Mouse (Mus musculus): ENCODE measurements around the gene Nos1ap. TPM values are rescaled to one million over a fixed set of nuclear protein-coding genes. Genes with fewer than 3 reads are reported as not detected.
A peak's percentile ranks its signal among the peaks of the same experiment; 100 is the strongest.

The Nos1ap gene
- total RNA-seq, 2 experiments from 2014 or later: 5.8 to 12.4 TPM

DNA sequence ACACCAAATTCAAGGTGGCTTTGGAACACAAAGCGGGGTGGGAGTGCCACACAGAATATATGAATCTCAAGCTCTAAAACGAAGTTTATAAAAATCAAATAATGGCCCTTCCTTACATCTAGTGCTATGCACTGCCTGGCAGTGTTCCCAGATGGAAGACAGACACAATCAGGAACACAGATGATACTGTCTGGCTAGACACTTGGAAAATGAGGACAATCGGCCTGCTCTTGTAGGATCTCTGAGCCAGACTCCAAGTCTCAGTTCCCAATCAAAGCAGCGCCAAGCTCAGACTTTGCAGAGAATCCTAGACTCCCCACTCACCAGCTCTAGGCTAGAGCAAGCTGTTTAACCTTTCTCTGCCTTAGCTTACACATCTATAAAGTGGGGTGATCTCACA, 85.3 kb downstream of the Nos1ap start:
- ATAC-seq (replicated peaks; ENCODE audit: poor library complexity): no peak

DNA sequence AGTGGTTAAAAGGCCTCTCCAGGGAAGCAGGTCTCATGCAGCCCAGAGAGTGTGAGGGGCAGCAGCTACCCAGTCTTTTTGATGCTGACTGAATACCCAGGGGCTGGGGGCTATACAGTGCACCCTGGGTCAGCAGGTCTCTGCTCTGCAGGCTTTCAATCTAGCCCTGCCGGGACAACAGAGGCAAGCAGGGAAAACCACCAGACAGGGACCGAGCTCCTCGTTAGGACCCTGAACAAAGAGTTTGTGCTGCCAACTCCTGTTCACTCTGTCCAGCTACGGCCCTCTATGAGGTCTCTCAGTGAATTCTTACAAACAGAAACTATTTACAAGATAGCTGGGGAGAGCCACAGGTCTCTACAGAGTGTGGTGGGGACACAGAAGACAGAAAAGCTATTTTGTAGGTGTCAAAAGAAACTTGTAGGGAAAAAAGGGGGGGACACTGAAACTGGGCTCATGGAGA, 86.4 kb downstream of the Nos1ap start:
- no peak for ATAC-seq (replicated peaks; ENCODE audit: poor library complexity)

DNA sequence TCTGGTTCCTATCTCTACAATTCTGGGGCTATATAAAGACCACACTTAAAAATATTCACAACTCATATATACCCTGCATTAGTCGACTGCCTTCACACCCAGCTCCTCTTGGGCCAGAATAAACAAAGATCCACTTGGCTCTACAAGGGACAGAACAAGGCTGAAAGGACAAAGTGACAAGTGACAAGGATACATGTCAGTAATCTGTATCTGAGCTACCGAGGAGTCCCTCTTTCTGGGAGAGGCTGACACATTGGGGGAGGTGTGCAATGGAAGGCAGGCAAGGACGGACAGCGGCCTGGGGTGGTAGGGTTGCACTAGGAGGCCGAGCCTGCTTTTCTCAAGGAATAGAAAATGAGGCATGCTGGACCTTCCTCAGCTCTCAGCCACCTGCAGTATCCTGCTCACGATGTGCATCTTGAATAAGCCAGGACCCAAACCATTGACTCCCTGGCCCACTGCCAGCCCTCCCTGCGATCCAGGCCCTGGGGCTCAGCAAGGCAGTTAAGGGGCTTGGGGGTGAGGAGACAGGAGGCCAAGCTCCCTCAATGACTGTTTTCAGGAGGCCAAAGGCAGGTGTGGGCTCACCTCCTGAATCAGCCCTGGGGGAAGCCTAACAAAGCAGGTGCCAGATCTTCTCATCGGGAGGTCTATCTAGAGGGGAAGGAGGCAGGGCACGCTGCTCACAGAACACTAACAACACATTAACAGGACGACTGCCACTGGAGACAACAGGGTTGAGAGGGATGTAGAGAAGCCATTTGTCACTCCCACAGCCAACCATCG, 87.0 kb downstream of the Nos1ap start:
- ATAC-seq (replicated peaks; ENCODE audit: poor library complexity): no peak

DNA sequence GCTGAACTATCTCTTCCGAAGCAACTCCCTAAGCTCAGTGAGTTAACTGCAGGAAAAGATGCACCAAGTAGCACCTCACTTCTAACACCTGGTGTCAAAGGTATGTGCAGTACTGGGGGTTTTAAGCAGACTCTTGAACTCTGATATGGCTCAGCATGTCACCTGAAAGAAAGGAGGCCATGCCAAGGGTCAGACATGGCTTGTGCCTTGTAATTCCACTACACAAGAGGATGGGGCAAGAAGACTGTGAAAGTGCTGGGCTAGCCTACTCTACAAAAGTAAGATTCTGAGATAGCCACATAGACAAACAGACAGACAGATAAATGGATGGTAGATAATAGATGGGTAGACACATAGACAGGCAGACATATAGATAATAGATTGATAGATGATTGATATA, 87.7 kb downstream of the Nos1ap start:
- ATAC-seq (replicated peaks; ENCODE audit: poor library complexity): no peak

DNA sequence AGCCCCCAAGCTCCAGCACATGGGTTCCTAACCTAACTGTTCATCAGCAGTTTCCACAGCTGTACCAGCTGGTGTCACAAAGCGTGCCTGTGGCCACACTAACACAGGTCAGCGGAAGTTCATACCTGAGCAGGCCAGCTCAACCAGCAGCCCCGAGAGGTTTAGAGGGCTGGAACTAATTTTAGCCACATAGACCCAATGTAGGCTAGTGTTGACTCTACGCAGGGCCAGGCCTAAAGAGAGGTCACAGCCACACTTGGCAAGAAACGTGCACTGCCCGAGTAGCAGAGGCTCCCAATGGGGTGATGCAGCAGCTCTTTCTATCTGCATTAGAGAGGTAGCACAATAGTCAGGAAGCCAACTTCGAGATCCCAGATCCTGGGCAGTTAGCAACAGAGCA, 88.1 kb downstream of the Nos1ap start:
- ATAC-seq (replicated peaks; ENCODE audit: poor library complexity): no peak

DNA sequence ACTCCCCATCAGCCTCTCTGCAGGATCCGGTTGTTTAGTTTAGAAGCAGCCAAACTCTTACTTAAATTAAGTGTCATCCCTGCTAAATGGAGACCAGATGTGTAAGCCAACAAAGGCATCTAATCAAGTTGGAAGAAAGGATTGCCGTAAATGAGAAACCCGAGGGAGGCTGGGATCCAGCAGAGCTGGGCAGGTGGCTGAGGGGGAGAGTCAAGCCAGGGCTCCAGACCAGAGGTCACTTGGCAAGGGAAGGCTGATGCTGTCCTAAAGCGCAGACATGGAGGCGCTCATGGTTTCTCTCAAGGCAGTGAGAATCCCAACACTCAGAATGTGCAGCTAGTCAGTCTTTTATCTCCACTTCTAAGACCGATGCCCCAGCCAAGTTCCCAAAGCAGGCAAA, 89.8 kb downstream of the Nos1ap start:
- ATAC-seq (replicated peaks; ENCODE audit: poor library complexity): no peak

DNA sequence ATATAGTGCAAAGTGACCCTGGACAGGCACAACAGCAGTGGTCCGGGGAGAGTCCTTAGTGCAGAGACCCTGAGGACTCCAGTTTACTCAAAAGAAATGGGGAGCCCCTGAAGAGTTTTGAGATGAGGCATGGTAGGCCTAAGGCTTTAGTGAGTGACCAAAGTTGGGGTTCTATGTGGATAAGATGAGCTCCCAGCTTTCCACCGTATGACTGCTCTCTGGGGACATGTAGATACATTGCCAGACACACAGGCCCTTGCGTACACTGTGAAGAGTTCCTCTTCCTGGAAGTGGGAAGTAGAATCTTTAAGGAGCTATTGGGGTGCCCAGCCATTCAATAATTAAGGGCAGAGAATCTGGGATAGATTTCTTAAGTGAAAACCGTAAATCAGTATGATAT, 90.2 kb downstream of the Nos1ap start:
- no peak for ATAC-seq (replicated peaks; ENCODE audit: poor library complexity)

DNA sequence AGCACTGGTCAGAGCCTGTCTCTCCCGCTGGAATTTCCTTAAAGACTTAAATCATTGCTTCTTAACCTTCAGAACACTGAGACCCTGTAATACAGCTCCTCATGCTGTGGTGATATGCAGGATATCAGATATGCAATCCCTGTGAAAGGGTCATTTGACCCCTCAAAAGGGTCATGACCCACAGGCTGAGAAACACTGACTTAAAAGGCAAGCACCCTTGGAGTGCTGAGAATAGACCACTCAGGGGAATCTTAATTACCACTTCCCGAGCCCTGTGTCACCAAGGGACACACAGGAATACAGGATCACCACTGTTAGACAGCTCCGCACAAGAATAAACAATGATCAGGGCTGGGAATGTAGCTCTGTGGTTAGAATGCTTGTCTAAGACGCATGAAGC, 91.0 kb downstream of the Nos1ap start:
- no peak for ATAC-seq (replicated peaks; ENCODE audit: poor library complexity)

DNA sequence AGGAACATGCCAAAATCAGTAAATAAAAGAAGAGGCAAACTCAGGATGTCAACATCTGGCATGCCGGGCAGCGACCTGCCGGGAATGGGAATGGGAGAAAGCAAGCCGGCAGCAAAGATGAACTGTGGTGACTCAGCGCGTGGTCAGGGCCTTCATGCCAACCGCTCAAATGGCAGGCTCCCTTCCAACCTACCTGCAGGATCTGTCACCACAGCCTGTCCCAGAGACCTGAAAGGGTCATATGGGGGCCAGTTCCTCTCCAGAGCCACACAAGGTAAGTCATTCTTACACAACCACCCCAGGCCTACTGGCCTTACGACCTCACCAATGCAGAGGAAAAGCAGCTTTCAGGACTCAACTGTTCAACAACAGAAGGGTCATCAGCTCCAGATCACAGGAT, 93.4 kb downstream of the Nos1ap start:
- no peak for ATAC-seq (replicated peaks; ENCODE audit: poor library complexity)

DNA sequence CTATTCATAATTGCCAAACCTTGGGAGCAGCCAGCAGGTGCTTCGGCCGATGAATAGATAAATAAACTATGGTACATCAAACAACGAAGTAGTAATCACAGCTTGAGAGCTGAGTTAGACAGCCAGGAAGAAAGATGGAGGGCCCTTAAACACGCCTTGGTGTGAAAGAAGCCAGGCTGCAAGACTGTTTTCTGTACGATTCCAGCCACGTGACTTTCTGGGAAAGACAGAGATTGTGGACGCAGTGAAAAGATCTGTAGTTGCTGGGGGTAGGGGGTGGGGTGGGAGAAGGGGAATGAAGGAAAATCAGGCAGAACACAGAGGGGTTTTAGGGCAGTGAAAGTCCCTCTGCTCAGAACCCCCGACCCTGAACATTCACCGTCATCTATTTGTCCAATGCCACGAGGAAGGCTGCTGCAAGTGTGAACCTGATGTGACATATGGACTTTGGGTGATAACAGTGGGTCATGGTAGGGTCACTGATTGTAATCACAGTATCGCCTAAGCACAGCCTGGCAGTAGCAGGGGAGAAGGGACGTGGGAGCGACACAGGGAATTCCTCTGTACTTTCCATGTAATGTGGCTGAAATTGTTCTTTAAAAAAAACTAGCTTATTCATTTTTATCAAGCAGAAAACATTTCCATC, 94.0 kb downstream of the Nos1ap start:
- ATAC-seq (replicated peaks; ENCODE audit: poor library complexity): no peak

DNA sequence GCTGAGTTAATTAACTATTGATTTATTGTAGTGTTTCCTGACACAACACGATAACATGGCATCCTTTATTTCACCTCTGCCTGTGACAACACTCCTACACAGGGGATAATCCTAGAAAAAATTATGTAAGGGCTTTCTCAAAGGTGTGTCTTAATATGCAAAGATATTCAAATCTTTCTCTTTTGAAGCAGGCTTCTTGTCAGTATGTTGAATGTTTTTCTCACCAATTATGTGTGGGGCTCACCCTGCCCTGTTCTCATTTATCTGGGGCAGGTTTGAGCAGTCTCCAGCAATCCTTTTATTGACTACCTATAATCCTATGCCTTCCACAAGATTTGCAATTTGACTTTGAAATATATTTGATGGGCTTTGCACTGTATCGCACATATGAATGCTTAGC, 97.1 kb downstream of the Nos1ap start:
- ATAC-seq (replicated peaks; ENCODE audit: poor library complexity): no peak

DNA sequence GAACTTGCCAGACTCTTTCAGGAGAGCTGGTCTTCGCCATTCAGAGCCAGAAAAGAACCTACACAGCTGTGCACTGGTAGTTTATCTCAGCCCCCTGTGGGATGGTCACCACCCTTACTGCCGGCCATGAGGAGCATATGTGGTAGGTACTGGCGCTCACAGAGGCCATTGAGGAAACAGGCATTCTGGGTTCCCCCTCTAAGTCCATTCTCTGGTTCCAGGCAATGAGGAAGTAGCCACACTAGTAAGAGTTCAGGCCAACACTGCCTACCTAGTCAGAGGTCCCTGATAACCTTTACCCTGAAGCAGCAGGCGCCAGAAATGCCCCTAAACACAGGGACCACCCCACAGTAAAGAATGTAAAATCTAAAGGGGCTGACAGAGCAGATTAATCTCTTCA, 97.6 kb downstream of the Nos1ap start:
- peak; percentile 63; the same call in 1 of the 2 replicates for ATAC-seq (replicated peaks; ENCODE audit: poor library complexity)

DNA sequence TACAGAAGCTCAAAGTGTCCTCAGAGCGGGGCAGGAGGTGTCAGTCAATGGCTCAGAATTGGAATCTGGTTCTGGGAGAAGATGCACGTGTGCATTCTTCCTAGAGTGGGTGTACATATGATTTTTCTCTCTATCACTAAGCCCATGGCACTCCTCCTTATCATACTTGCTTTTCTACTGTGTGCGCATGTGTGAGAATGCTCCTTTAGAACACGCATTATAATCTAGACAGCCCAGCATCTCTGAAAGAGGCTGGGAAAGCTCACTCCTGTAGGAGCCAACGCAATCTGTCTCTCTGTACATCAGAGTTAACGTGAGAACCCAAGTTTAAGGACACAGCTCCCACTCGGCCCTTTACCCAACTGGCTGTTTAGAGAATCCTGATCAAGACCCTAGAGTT, 99.7 kb downstream of the Nos1ap start:
- no peak for ATAC-seq (replicated peaks; ENCODE audit: poor library complexity)

DNA sequence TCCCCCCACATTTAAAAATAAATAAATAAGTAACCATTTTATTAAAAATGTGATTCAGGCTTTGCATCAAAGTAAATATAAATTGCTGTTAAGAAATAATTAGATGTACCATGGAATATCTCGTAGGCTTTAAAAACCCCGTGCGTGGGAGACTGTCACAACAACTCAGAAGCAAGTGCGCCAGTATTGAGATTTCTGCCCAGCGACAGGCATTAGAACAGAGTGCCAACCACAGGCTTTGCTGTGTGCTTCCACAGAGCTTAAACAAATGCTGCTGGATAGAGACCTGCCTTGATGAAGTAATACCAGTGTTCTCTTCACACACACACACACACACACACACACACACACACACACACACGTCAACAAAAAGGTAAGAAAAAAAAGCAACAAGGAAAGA, 100.2 kb downstream of the Nos1ap start:
- no peak for ATAC-seq (replicated peaks; ENCODE audit: poor library complexity)

DNA sequence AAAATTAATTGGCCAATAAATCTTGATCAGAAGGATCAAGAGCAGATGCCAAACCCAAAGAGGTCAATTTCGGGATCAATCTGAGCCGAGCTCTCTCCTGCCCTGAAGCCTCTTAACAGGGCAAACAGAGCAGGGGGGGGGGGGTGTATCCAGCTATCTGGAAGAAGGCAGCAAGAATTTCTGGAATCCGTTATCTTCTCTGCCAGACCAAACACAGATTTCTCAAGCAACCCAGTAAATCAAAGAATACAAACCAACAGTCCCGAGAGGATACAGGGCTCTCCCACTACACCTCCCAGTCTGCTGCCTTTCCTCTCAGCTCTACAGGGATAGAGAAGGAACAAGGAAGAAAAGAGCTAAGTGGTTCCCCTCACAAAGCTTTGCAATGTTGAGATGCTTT, 104.5 kb downstream of the Nos1ap start:
- no peak for ATAC-seq (replicated peaks; ENCODE audit: poor library complexity)

DNA sequence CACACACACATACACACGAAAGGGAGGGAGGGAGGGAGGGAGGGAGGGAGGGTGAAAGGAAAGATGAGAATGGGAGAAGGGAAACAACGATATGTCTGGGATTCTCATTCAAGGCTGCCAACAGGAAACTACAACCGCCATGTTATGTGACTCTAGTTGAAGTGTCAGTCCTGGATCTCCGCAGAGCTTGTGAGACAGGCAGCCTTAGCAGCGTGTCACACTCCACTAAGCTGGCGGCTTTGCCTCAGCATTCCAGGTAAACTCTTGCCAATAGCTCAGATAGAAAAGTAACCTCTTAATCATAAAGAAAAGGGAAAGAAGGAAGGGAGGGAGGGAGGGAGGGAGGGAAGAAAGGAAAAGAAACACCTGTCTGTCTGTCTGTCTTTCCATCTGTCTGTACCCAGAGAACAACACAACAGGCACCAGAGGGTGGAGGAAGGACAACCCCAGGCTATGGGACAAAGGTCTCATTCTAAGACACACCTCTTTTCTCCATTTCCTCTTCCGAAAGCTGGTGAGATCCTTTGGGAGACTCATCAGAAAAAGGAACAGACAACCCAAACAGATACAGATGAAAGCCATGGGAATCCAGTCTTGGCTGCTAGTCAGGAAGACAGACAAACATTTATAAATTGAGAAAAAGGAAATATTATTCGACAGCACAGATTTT, 107.3 kb downstream of the Nos1ap start:
- no peak for ATAC-seq (replicated peaks; ENCODE audit: poor library complexity)

DNA sequence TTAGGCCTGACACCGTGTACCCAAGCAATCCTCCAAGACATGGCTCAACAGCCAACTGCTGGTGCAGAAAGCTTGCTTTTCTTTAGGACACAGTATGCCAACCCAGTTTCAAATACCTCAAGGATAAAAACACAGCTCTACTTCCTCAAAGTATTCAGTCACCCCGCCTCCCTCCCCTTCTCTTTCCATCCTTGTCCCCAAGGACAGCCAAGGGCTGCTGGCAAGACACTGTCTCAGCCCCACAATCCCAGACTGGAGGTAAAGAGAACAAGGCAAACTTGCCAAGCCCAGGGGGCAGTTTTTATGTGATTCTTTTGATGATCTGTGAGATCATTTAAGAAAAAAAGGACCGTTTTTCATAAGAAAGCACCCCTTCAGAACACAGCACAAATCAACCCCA, 108.6 kb downstream of the Nos1ap start:
- peak; percentile 33; the same call in 1 of the 2 replicates for ATAC-seq (replicated peaks; ENCODE audit: poor library complexity)

DNA sequence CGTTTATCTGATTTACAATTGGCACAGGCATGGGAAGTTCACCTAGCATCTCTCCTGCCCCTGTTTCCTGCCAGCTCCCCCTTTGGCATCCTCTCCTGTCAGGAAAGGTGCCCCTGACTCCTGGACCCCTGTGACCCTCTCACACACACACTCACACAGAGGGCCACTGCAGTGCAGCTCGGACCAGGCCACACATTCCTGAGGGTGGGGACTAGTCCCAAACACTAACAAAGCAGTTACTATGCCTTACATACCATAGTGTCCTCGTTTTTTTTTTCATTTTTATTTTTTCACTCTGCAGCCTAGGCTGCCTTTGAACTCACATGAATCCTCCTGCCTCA, 110.2 kb downstream of the Nos1ap start:
- no peak for ATAC-seq (replicated peaks; ENCODE audit: poor library complexity)

DNA sequence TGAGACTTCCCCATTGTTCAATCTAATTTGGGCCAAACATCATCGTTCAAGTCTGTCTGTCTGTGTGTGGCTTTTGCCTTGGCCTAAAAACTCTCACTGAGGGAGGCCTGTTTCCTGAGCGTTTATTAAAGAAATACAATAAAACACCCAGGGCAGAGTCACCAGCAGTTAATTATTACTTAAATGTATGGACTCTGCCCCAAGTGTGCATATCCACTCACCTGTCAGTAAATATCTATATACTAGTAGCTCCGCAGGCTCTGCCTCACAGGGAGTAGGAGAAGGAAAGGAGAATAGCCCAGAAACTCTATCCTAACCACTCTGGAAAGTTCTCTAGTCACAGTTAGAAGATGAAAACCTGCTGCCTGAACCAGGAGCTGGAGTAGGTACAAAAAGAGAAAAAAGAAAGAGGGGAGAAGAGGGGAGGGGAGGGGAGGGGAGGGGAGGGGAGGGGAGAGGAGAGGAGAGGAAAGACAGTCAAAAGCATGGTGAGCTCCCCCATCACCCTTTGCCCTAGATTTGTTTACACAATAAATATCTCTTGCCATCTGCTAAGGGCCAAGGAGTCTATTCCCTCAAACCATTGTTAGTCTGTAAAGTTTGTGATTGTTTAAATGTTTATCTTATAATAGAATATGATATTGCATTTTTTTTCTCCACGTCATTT, 110.7 kb downstream of the Nos1ap start:
- ATAC-seq (replicated peaks; ENCODE audit: poor library complexity): no peak

DNA sequence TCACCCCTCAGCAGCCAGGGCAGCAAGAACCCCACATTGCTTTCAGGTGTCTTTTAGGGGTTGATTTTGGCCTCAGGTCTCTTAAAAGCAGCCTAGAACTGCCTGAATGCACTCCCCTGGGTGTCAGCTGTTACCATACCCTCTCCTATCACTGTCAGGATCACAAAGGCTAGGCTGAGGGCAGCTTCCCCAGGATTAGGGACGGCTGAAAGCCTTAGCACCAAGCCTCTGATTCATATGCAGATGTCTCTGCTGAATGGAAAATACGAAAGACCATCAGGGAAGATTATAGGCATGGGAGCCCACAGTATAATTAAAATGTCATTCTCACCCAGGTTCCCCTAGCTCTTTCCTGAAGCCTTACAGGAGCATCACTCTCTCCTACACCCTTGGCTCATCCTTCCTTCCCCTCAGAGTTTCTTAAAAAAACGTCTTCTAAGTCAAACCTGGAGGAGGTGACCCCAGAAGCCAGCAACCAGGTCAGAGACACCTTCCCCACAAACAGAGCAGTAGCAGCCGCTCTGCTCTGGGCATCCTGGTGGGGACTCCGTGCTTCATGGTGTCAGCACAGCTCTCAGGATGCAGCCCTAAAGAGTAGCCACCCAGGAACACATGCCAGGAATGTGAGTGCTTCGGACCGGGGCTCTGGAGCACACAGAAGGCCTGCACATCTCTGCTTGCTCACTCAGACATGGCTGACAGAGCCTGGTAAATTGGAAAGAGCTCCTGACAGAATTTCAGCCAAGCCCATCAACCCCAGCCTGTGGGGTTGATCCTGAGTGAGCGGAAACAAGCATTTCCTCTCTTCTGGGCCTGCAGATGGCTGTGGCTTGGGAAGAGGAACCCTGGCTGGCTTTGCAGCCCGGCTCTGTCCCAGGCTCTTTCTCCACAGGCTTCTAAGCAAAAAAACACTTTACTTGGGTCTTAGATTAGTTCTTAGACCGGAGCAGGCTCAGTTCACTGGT, 111.7 kb downstream of the Nos1ap start:
- peak; percentile 89 for ATAC-seq (replicated peaks; ENCODE audit: poor library complexity)

Data from megakaryocyte progenitor cell, adult 5-6 weeks (primary cell).